Mouse (Mus musculus) CH12.LX (cell line): ENCODE measurements around the gene Barx1.

Experiments
- CHD2 ChIP-seq: IDR thresholded peaks from 2 replicates; pipeline ENCODE4 v1.6.1; 2011; ENCODE audit warnings: low read length, improper control_type of control experiment
- CTCF ChIP-seq, 2 experiments: IDR thresholded peaks in 1 of 2; conservative IDR thresholded peaks in 1 of 2; 2 replicates each; pipeline ENCODE4 v1.5.1; 2011 to 2012; ENCODE audit warnings: low read depth in 2 of 2, low read length in 2 of 2, improper control_type of control experiment in 1 of 2, inconsistent platforms in 1 of 2, mild to moderate bottlenecking in 1 of 2, moderate library complexity in 1 of 2
- ETS1 ChIP-seq: conservative IDR thresholded peaks from 2 replicates; pipeline ENCODE4 v1.6.1; 2012; ENCODE audit warnings: low read depth, mild to moderate bottlenecking, inconsistent platforms, low read length, improper control_type of control experiment, moderate library complexity
- GABPA ChIP-seq: IDR thresholded peaks from 2 replicates; pipeline ENCODE4 v1.6.1; 2012; ENCODE audit warnings: low read depth, low read length, improper control_type of control experiment, inconsistent platforms; ENCODE audit not compliant: insufficient replicate concordance
- HCFC1 ChIP-seq: IDR thresholded peaks from 2 replicates; pipeline ENCODE4 v1.6.1; 2012; ENCODE audit warnings: low read depth, mild to moderate bottlenecking, inconsistent platforms, low read length, improper control_type of control experiment
- KAT2A ChIP-seq: IDR thresholded peaks from 2 replicates; pipeline ENCODE4 v1.6.1; 2012; ENCODE audit warnings: low read length, improper control_type of control experiment, inconsistent platforms; ENCODE audit not compliant: insufficient replicate concordance
- POLR2AphosphoS2 ChIP-seq: IDR thresholded peaks from 2 replicates; pipeline ENCODE4 v1.6.1; 2011; ENCODE audit warnings: low read depth, low read length, improper control_type of control experiment
- SMC3 ChIP-seq: IDR thresholded peaks from 2 replicates; pipeline ENCODE4 v1.6.1; 2011; ENCODE audit warnings: low read depth, low read length, improper control_type of control experiment

GRCm38 (mm10) chr13:48653788-48654770 is 8.7 kb upstream of the Barx1 start:
- peak; percentile 59 to 74; a peak in 3 of 4 replicates for TF ChIP-seq CTCF (conservative IDR thresholded peaks at IDR 0.05 in 1 of 2, IDR thresholded peaks at IDR 0.05 in 1 of 2; ENCODE audit: low read depth in 2 of 2, low read length in 2 of 2)
- TF ChIP-seq ETS1: no peak
- TF ChIP-seq GABPA: no peak
- peak; percentile 69 for TF ChIP-seq SMC3
- TF ChIP-seq POLR2AphosphoS2: no peak
- TF ChIP-seq CHD2: no peak
- no peak for TF ChIP-seq KAT2A
- no peak for TF ChIP-seq HCFC1
